Mouse (Mus musculus) adrenal gland, adult (tissue): ENCODE data around the gene Trim60.
A peak's percentile ranks its signal among the peaks of the same experiment; 100 is the strongest.
"Not testable (repeated sequence)": the region's sequence is repeated elsewhere in the genome, so short reads cannot be mapped to it uniquely, and the experiment has no call there.

ENCODE experiments used
- DNase-seq, 2 experiments: peaks; one replicate each; pipeline ENCODE4 v3.0.0; 2022 to 2023; ENCODE audit warnings: low spot score in 1 of 2; ENCODE audit not compliant: inconsistent age in 2 of 2

Gene Trim60

GRCm38 (mm10) chr8:65018423-65018822, at the start of gene Trim60, which contains the start of gene Trim61:
Gene Trim60 (minus strand): TSS chr8:65018584.
Gene Trim61 (minus strand): TSS chr8:65018523.
- DNase-seq = no peak

DNA sequence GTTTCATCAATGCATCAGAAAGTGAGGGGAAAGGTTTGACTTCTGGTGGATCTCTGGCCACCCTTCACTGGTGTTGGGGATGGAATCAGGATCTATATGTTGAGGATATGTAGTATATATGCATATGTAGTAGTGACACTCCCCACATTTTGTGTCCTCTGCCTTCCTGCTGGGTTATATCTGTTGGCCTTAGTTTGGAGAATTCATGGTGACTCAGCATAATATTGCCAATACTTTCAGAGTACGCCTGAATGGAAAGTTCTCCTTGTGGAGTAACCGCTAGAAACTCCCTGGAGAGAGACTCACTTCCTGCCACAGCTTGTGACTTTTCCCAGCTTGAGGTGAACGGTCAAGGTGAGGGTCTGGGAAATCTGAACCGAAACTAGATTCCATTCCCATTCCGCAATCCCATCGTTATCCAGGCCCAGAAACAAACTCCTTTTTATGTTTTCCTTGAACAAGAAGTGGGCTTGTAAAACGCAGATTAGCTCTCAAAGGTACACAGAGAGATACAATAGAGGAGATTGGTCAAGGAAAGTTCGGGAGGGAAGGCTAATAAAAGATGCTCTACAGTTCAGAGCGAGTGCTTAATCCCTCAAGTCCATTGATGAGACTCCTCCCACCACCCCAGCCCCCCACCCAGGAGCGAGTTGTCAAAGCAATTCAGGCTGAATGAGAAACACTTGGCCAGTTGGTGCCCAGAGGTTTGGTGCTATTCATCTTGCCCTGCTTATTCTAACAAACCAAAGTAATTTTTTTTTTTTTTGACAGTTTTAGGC, 49.5 kb upstream of the Trim60 start:
- DNase-seq = peak in 1 of 2 experiments; percentile 26

DNA sequence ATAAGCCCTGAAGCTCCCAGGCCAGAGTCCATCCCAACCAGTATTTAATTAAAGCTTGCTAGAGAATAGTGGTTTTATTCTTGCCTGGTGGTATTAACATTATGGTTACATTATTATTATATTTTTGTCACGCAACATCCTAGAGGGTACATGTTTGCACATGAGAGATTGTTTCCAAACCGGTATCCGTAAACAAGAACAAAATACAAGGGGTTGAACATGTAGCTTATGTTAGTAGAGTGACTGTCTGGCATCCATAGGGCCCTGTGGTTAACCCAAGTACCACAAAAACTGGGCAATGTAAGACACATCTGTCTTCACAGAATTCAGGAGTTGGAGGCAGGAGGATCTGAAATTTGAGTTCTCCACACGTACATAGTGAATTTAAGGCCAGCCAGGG, 48.6 kb upstream of the Trim60 start:
- no peak for DNase-seq

DNA sequence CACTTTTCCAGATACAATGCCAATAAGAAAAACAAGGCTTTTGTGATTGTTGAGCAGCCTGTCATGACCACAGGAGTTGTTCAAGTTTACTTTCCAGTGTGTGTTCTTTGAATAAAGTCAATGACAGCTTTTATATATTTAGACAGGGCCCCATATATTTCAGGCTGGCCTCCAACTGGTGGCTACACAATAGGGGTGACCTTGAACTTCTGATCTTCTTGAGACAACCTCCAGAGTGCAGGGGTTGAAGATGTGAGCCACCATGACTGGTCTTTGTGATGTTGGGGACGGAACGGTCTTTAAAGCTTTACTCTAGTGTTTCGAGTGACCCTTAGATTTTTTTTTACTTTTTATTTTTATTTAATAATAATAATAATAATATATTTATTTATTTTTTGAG, 47.2 kb upstream of the Trim60 start:
- DNase-seq = no peak

DNA sequence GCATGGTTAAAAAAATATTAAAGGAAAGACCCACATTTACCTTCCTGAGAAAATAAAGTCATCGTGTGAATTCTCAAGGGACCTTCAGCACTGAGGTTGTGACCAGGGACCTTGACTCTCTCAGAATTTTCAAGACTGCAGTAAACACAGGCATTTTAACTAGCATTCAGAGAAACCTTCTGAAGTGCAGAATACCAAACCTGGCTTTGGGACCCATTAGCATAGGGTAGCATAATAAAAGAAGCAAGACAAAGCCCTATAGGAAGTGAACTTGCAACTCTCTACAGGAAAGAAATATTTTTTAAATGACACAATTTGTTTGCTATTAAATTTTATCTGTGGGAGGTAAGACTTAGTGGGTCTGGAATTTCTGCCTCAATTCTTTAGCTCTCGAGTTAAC, 45.7 kb upstream of the Trim60 start:
- no peak for DNase-seq

GRCm38 (mm10) chr8:65062195-65062594, 43.8 kb upstream of the Trim60 start:
- no peak for DNase-seq

GRCm38 (mm10) chr8:65056722-65057121, 38.3 kb upstream of the Trim60 start:
- DNase-seq = no peak

GRCm38 (mm10) chr8:65053968-65054367, 35.6 kb upstream of the Trim60 start:
- DNase-seq = no peak

DNA sequence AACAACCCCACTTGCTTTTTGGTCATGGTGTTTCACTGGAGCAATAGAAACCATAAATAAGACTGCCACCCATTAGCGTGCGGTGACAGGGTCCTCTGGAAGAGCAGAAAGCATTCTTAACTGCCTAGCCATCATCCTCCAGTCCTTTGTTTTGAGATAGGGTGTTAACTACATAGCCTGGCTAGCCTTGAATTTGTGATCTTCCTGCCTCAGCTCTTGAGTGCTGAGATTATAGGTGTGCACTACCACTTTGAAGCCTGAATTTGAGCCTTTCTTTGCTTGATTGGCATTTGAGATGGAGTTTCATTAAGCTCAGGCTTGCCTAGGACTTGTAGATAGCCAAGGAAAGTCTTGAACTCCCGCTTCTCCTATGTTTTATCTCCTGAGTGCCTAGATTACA, 35.2 kb upstream of the Trim60 start:
- no peak for DNase-seq

DNA sequence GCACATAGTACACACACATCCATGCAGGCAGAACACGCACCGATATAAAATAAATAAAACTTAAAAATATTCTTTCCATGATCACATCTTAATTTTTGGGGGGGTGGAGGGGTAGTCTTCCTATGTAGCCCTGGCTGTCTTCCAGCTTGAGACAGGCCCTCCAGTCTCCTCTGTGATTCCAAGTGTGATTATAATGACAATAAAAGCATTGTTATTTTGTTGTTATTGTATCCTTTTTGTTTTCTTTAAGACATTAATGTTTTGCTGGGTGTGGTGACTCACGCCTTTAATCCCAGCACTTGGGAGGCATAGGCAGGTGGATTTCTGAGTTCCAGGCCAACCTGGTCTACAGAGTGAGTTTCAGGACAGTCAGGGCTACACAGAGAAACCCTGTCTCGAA, 29.4 kb upstream of the Trim60 start:
- DNase-seq = no peak

GRCm38 (mm10) chr8:65047193-65047592, 28.8 kb upstream of the Trim60 start:
- DNase-seq = no peak

- DNase-seq = no peak
Observed at GRCm38 (mm10) chr8:65046565-65046964, 28.2 kb upstream of the Trim60 start.

GRCm38 (mm10) chr8:65037117-65037533, 18.7 kb upstream of the Trim60 start, which contains the start of gene Apela:
Gene Apela (minus strand): TSS chr8:65037336.
- peak; percentile 6 to 44 for DNase-seq

- no peak for DNase-seq
Observed at GRCm38 (mm10) chr8:65034136-65034535, 15.8 kb upstream of the Trim60 start.

DNA sequence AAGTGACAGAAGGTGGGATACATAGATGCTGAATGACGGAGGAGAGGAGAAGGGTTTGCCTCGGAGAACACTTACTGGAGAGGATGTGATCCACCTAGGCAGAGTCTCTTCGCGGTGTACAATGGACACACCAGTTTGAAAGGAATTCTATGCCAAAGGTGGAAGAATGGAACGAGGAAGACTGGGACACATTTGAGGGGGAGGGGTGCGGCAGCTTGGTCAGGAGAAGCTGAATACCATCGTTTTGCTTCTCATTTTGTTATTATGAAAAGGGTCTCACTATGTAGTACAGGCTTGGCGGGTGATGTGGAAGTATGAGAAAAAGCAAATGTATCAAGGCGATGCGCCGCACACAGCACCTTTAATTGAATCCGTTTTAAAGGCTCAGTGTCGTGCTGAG, 14.7 kb upstream of the Trim60 start:
- no peak for DNase-seq

- DNase-seq = no peak
Observed at GRCm38 (mm10) chr8:65032107-65032506, 13.7 kb upstream of the Trim60 start.

GRCm38 (mm10) chr8:65030735-65031485, 12.5 kb upstream of the Trim60 start:
- DNase-seq = no peak

GRCm38 (mm10) chr8:65029776-65030175, 11.4 kb upstream of the Trim60 start:
- DNase-seq = no peak

- DNase-seq = no peak
Observed at GRCm38 (mm10) chr8:65028959-65029686, 10.7 kb upstream of the Trim60 start.

- DNase-seq = peak; percentile 44 to 86
Observed at GRCm38 (mm10) chr8:65022485-65022884, 4.1 kb upstream of the Trim60 start.

- DNase-seq = not testable (repeated sequence)
Observed at GRCm38 (mm10) chr8:65007616-65008015, 10.8 kb downstream of the Trim60 start.
